Mouse (Mus musculus): ENCODE measurements around the gene Rsc1a1. TPM values are rescaled to one million over a fixed set of nuclear protein-coding genes. Genes with fewer than 3 reads are reported as not detected.

Gene Rsc1a1
- polyA plus RNA-seq, 1 experiment from 2014 or later = not detected

- Histone ChIP-seq H3K9me3 (no peaks in the 10 kb centered on the region), H3K4me3 (no peak overlapping the region), H3K4me2 (no peak overlapping the region), H3K27me3 (no peaks in the 10 kb centered on the region), H3K9ac (no peak overlapping the region), H3K4me1 (peaks cover 6% of the 10 kb centered on the region; the same call in 1 of the 2 replicates), H3K36me3 (peaks cover 75% of the 10 kb centered on the region), H3K27ac (no peak overlapping the region)
- WGBS = 83% methylated on average over 8 of the region's 8 CpGs
- no peak for ATAC-seq (ENCODE audit: borderline replicate concordance, extremely low read depth, low FRiP score, low TSS enrichment)
These were observed 3.1 kb upstream of the Rsc1a1 start for GRCm38 (mm10) chr4:141688505-141688904.

DNA sequence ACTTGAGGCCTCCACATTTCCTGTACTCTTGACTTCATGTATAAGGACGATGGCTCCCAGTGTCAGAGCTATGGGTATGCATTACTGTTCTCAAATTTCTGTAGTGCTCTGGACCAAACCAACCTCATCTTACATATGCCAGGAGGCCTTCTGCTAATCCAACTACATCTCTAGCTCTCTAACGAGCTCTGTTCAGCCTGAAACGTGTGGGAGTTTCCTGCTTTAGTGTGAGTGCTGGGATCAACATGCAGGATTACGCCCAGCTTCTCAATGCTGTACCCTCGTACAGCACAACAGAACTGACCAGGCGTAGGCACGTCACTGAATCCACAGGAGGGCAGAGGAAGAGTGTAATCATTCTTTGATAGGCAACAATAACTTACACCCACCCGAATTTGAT lies 1.1 kb upstream of the Rsc1a1 start:
- WGBS = 74% methylated on average over 8 of the region's 8 CpGs
- peaks cover 21% of the 10 kb centered on the region for H3K4me1 ChIP-seq
- ATAC-seq (ENCODE audit: borderline replicate concordance, extremely low read depth, low FRiP score, low TSS enrichment) = no peak
- H3K9ac ChIP-seq = no peak overlapping the region
- no peaks in the 10 kb centered on the region for H3K27me3 ChIP-seq
- H3K36me3 ChIP-seq = peaks cover 65% of the 10 kb centered on the region
- no peak overlapping the region for H3K4me2 ChIP-seq
- H3K27ac ChIP-seq = peak overlapping the region; percentile 48; the same call in 1 of the 2 replicates
- no peaks in the 10 kb centered on the region for H3K9me3 ChIP-seq
- H3K4me3 ChIP-seq = no peak overlapping the region

- Histone ChIP-seq H3K9me3 (no peaks in the 10 kb centered on the region), H3K36me3 (peaks cover 60% of the 10 kb centered on the region), H3K27me3 (no peaks in the 10 kb centered on the region), H3K9ac (no peak overlapping the region), H3K27ac (0 out of 2 replicates have a peak overlapping the region, but pooled peaks have one; percentile 48), H3K4me1 (peaks cover 23% of the 10 kb centered on the region), H3K4me3 (no peak overlapping the region), H3K4me2 (no peak overlapping the region)
- ATAC-seq (ENCODE audit: borderline replicate concordance, extremely low read depth, low FRiP score, low TSS enrichment) = no peak
- WGBS = 55% methylated on average over 3 of the region's 3 CpGs
These were observed 694 bp upstream of the Rsc1a1 start for GRCm38 (mm10) chr4:141686093-141686492.

- Histone ChIP-seq H3K4me1 (peaks cover 28% of the 10 kb centered on the region), H3K4me2 (no peak overlapping the region), H3K9me3 (no peaks in the 10 kb centered on the region), H3K9ac (no peak overlapping the region), H3K27me3 (no peaks in the 10 kb centered on the region), H3K4me3 (no peak overlapping the region), H3K27ac (no peak overlapping the region), H3K36me3 (peaks cover 39% of the 10 kb centered on the region)
- WGBS = 53% methylated on average over 12 of the region's 12 CpGs
- no peak for ATAC-seq (ENCODE audit: borderline replicate concordance, extremely low read depth, low FRiP score, low TSS enrichment)
These were observed 2.6 kb downstream of the Rsc1a1 start for GRCm38 (mm10) chr4:141682706-141683230.

- no peaks in the 10 kb centered on the region for H3K9me3 ChIP-seq
- no peak overlapping the region for H3K4me3 ChIP-seq
- peak overlapping the region; percentile 27; the same call in 1 of the 2 replicates for H3K27ac ChIP-seq
- peaks cover 28% of the 10 kb centered on the region for H3K4me1 ChIP-seq
- no peaks in the 10 kb centered on the region for H3K27me3 ChIP-seq
- H3K4me2 ChIP-seq = no peak overlapping the region
- 51% methylated on average over 7 of the region's 7 CpGs for WGBS
- H3K36me3 ChIP-seq = peaks cover 33% of the 10 kb centered on the region
- H3K9ac ChIP-seq = no peak overlapping the region
- ATAC-seq (ENCODE audit: borderline replicate concordance, extremely low read depth, low FRiP score, low TSS enrichment) = no peak
These were observed 3.6 kb downstream of the Rsc1a1 start for GRCm38 (mm10) chr4:141681767-141682166.

GRCm38 (mm10) chr4:141680892-141681291 lies 4.5 kb downstream of the Rsc1a1 start:
- peaks cover 26% of the 10 kb centered on the region for H3K36me3 ChIP-seq
- peaks cover 28% of the 10 kb centered on the region for H3K4me1 ChIP-seq
- no peak overlapping the region for H3K4me3 ChIP-seq
- H3K9me3 ChIP-seq = no peaks in the 10 kb centered on the region
- H3K27ac ChIP-seq = no peak overlapping the region
- H3K27me3 ChIP-seq = no peaks in the 10 kb centered on the region
- no peak overlapping the region for H3K4me2 ChIP-seq
- H3K9ac ChIP-seq = no peak overlapping the region
- WGBS = 47% methylated on average over 12 of the region's 12 CpGs
- ATAC-seq (ENCODE audit: borderline replicate concordance, extremely low read depth, low FRiP score, low TSS enrichment) = no peak

DNA sequence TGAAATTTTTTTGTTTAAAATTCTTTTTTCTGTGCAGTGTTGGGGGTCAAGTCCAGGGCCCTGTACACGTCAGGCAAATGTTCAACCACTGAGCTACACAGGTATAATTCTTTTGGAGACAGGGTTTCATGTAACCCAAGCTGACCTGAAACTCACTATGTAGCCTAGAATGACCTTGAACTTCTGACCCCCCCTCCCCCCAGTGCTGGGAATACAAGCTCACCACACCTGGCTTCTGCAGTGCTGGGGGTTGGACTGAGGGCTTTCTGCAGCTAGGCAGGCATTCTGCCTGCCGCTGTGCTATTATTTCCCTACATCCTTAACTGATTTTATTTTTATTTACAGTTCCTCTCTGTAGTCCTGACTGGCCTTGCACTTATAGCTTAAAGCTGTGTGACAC lies 6.4 kb downstream of the Rsc1a1 start:
- Histone ChIP-seq H3K27ac (no peak overlapping the region), H3K27me3 (no peaks in the 10 kb centered on the region), H3K9me3 (no peaks in the 10 kb centered on the region), H3K4me2 (no peak overlapping the region), H3K4me3 (no peak overlapping the region), H3K4me1 (peaks cover 27% of the 10 kb centered on the region), H3K36me3 (peaks cover 11% of the 10 kb centered on the region), H3K9ac (no peak overlapping the region)
- 88% methylated on average over 2 of the region's 2 CpGs for WGBS
- no peak for ATAC-seq (ENCODE audit: borderline replicate concordance, extremely low read depth, low FRiP score, low TSS enrichment)

DNA sequence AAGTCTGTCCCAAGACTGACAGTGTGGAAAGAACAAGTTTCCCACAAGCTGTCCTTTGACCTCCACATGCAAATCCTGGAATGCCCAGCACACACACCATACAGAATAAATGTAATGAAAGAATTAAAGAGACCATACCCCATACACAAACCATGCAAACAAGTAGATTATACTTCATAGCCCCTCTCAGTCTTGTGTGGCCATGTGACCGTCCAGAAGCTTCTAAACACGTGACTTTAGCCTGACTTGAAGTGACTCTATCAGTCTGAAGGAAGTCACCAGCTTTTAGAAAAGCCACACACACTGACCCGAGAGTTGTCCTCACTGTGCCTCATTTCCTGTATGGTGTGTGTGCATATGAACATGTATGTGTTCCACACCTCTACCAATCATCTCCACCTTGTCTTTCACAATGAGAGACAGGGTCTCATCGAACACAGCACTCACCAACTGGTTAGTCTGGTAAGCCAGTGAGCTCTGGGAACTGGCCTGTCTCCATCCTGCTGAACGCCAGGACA lies 8.9 kb downstream of the Rsc1a1 start:
- H3K4me3 ChIP-seq = no peak overlapping the region
- H3K4me2 ChIP-seq = no peak overlapping the region
- H3K9me3 ChIP-seq = no peaks in the 10 kb centered on the region
- H3K36me3 ChIP-seq = no peaks in the 10 kb centered on the region
- no peak for ATAC-seq (ENCODE audit: borderline replicate concordance, extremely low read depth, low FRiP score, low TSS enrichment)
- no peak overlapping the region for H3K9ac ChIP-seq
- H3K27me3 ChIP-seq = no peaks in the 10 kb centered on the region
- H3K27ac ChIP-seq = no peak overlapping the region
- H3K4me1 ChIP-seq = peaks cover 11% of the 10 kb centered on the region
- WGBS = 70% methylated on average over 5 of the region's 5 CpGs

DNA sequence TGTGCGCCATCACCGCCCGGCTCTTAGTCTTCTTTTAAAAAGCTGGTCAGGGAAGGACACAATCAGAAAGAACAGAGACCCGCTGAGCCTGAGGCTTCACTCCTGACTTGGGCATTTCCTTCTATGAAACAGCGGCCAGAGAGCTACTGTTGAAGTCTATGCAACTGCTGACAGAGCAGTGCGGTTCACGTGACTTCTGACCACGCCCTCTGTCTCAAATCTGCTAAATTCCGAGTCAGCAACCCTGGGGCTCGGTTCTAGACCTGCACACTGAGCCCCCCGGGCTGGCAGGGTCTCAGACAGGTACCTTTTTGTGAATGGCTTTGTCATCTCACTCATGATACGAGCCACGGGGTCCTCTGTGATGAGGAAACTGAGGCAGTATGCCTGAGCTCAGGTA lies 13.1 kb downstream of the Rsc1a1 start:
- no peak overlapping the region for H3K27ac ChIP-seq
- WGBS = 75% methylated on average over 13 of the region's 13 CpGs
- H3K4me1 ChIP-seq = peaks cover 19% of the 10 kb centered on the region
- H3K4me2 ChIP-seq = no peak overlapping the region
- no peaks in the 10 kb centered on the region for H3K9me3 ChIP-seq
- H3K36me3 ChIP-seq = no peaks in the 10 kb centered on the region
- no peak for ATAC-seq (ENCODE audit: borderline replicate concordance, extremely low read depth, low FRiP score, low TSS enrichment)
- no peaks in the 10 kb centered on the region for H3K27me3 ChIP-seq
- no peak overlapping the region for H3K4me3 ChIP-seq
- H3K9ac ChIP-seq = no peak overlapping the region

GRCm38 (mm10) chr4:141671389-141671788 lies 14.0 kb downstream of the Rsc1a1 start:
- Histone ChIP-seq H3K27ac (peak overlapping the region; percentile 36; the same call in 1 of the 2 replicates), H3K27me3 (no peaks in the 10 kb centered on the region), H3K36me3 (no peaks in the 10 kb centered on the region), H3K4me1 (peaks cover 19% of the 10 kb centered on the region), H3K9me3 (no peaks in the 10 kb centered on the region), H3K4me2 (no peak overlapping the region; the same call in 1 of the 2 replicates), H3K4me3 (no peak overlapping the region), H3K9ac (no peak overlapping the region)
- ATAC-seq (ENCODE audit: borderline replicate concordance, extremely low read depth, low FRiP score, low TSS enrichment) = peak; percentile 43; the same call in 1 of the 2 replicates
- WGBS = 43% methylated on average over 4 of the region's 4 CpGs

- H3K9ac ChIP-seq = no peak overlapping the region
- H3K36me3 ChIP-seq = no peaks in the 10 kb centered on the region
- no peak overlapping the region for H3K4me3 ChIP-seq
- no peaks in the 10 kb centered on the region for H3K27me3 ChIP-seq
- ATAC-seq (ENCODE audit: borderline replicate concordance, extremely low read depth, low FRiP score, low TSS enrichment) = no peak
- no peaks in the 10 kb centered on the region for H3K9me3 ChIP-seq
- WGBS = 70% methylated on average over 18 of the region's 18 CpGs
- peaks cover 19% of the 10 kb centered on the region for H3K4me1 ChIP-seq
- no peak overlapping the region for H3K27ac ChIP-seq
- no peak overlapping the region for H3K4me2 ChIP-seq
These were observed 15.3 kb downstream of the Rsc1a1 start for GRCm38 (mm10) chr4:141669898-141670712.

DNA sequence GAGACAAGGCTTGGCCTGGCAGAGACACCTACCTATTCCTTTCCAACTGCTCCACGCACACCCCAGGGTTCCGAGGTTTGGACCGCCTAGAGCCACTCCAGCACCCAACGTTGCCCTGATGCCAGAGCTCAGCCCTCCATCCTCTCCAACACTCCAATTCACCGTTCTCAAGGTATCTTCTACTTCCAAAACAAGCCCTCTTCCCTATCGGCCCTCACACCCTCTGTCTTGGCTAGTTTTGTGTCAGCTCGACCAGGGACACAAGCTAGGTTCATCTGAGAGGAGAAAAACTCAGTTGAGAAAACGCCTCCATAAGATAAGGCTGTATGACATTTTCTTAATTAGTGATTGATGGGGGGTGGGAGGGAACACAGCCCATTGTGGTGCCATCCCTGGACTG lies 20.6 kb downstream of the Rsc1a1 start, which contains the start of gene Plekhm2:
Plekhm2 (minus strand) TSS at position 101 of the 400 bp plus-strand sequence.
- peaks cover 20% of the 10 kb centered on the region for H3K36me3 ChIP-seq
- H3K27me3 ChIP-seq = no peaks in the 10 kb centered on the region
- no peak for ATAC-seq (ENCODE audit: borderline replicate concordance, extremely low read depth, low FRiP score, low TSS enrichment)
- 55% methylated on average over 8 of the region's 8 CpGs for WGBS
- H3K4me1 ChIP-seq = peaks cover 19% of the 10 kb centered on the region
- H3K4me3 ChIP-seq = peak within 1 kb of the TSS; percentile 73
- peak within 1 kb of the TSS; percentile 81 for H3K4me2 ChIP-seq
- no peaks in the 10 kb centered on the region for H3K9me3 ChIP-seq
- H3K27ac ChIP-seq = peak within 1 kb of the TSS; percentile 67
- peak within 1 kb of the TSS; percentile 81 for H3K9ac ChIP-seq

All from lung, embryonic 15.5 days (tissue).